Mouse (Mus musculus): Measurements from ENCODE around the gene Cklf. TPM values are rescaled to one million over a fixed set of nuclear protein-coding genes. Genes with fewer than 3 reads are reported as not detected.
"Not testable (repeated sequence)": the region's sequence is repeated elsewhere in the genome, so short reads cannot be mapped to it uniquely, and the experiment has no call there.

Gene Cklf
- polyA plus RNA-seq, 1 experiment: 21.0 TPM

DNA sequence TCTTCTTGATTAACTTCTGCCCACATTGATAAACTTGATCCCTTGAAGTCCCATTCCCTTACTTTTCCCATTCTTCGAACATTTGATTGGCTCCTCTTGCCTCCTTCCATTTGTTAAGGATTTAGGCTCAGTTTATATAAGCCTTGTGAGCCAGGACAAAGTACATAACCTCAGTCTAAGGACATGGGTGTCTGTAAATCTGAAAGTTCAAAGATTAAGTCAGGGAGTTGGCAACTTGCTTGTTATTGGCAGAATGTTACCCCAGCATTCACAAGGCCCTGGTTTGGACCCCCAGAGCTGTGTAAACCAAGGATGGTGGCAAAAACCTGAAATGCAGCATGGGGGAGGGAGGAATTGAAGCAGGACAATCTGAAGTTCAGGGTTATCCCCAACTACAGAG is 43.7 kb downstream of the Cklf start:
- H3K27me3 ChIP-seq (ENCODE audit: control insufficient read depth, insufficient read depth, low read length): no peaks in the 10 kb centered on the region
- H3K36me3 ChIP-seq (ENCODE audit: control insufficient read depth, insufficient read depth, low read length): no peaks in the 10 kb centered on the region
- 86% methylated on average over 1 of the region's 1 CpGs for WGBS
- H3K4me1 ChIP-seq (replicated peaks; ENCODE audit: control insufficient read depth, insufficient read depth, low read length): no peaks in the 10 kb centered on the region
- H3K27ac ChIP-seq (ENCODE audit: control insufficient read depth, insufficient read depth, low read length): no peak overlapping the region
- no peak overlapping the region for H3K4me3 ChIP-seq (ENCODE audit: control insufficient read depth, insufficient read depth, low read length)
- no peak for DNase-seq
- no peak for TF ChIP-seq POLR2A (IDR thresholded peaks at IDR 0.05; ENCODE audit: control insufficient read depth, extremely low read depth, insufficient read depth, low read length, poor library complexity)
- no peak for TF ChIP-seq CTCF (IDR thresholded peaks at IDR 0.05; ENCODE audit: borderline replicate concordance, control insufficient read depth, extremely low read depth, insufficient read depth, low read length, poor library complexity)

DNA sequence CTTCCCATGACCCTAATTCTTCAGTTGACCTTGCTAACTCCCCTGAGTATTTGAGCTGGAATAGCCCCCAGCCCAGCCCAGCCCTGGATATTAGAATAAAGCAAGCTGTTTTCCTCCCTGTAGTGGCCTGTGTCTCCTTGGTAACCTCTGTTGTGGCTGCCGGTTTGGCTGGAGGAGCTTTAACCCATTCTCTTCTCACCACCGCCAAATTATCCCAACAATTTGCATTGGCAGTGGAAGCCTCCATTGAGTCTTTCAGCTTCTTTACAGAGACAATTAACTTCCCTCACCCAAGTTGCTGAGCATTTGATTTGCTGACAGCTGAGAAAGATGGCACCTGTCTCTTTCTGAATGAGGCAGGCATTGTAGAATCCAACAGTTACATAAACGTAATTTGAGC is 50.9 kb downstream of the Cklf start:
- not testable (repeated sequence) for DNase-seq; H3K27me3 ChIP-seq (ENCODE audit: control insufficient read depth, insufficient read depth, low read length); H3K36me3 ChIP-seq (ENCODE audit: control insufficient read depth, insufficient read depth, low read length); H3K27ac ChIP-seq (ENCODE audit: control insufficient read depth, insufficient read depth, low read length); H3K4me3 ChIP-seq (ENCODE audit: control insufficient read depth, insufficient read depth, low read length); H3K4me1 ChIP-seq (replicated peaks; ENCODE audit: control insufficient read depth, insufficient read depth, low read length)
- WGBS: 49% methylated on average over 3 of the region's 3 CpGs

DNA sequence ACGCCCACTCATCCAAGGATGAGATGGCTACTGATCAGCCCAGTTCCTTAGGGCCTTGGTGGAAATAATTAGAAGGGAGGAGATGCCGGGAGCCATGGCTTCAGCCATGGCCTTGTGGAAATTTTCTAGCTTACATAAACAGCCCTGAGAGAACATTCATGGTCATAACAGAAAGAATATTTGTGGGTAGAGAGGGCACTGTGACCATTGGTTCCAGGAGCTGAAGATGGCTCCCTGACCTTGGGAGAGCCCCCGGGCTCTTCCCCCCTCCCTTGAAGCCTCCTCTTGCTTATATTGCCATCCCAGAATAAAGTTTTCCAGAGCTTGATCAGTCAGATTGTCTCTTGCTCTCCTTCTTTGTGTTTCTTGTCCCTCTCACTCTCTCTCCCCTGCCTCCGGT is 51.9 kb downstream of the Cklf start:
- H3K27me3 ChIP-seq (ENCODE audit: control insufficient read depth, insufficient read depth, low read length); H3K27ac ChIP-seq (ENCODE audit: control insufficient read depth, insufficient read depth, low read length); H3K4me3 ChIP-seq (ENCODE audit: control insufficient read depth, insufficient read depth, low read length); H3K4me1 ChIP-seq (replicated peaks; ENCODE audit: control insufficient read depth, insufficient read depth, low read length); H3K36me3 ChIP-seq (ENCODE audit: control insufficient read depth, insufficient read depth, low read length); DNase-seq: not testable (repeated sequence)
- 97% methylated on average over 4 of the region's 4 CpGs for WGBS

DNA sequence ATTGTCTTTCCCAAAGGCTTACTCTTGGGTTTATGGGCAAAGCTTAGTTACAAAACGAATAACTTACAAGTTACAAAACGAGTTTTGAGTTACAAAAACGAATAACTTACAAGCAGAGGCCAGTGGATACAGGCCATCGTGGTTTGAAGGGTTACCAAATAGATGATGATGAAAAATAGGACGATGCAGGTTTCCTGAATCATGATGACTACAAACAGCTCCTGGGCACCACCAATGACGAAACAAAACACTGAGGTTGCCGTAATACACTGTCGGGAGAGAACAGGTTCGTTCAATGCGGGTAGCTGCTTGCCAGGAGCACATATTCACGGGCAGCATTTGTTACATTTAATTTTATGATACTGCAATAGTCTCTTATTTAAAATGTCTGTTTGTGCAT is 54.3 kb downstream of the Cklf start:
- no peak for DNase-seq
- no peak overlapping the region for H3K27ac ChIP-seq (ENCODE audit: control insufficient read depth, insufficient read depth, low read length)
- H3K4me1 ChIP-seq (replicated peaks; ENCODE audit: control insufficient read depth, insufficient read depth, low read length): no peaks in the 10 kb centered on the region
- WGBS: 91% methylated on average over 11 of the region's 11 CpGs
- H3K36me3 ChIP-seq (ENCODE audit: control insufficient read depth, insufficient read depth, low read length): no peaks in the 10 kb centered on the region
- TF ChIP-seq CTCF (IDR thresholded peaks at IDR 0.05; ENCODE audit: borderline replicate concordance, control insufficient read depth, extremely low read depth, insufficient read depth, low read length, poor library complexity) (no peak), POLR2A (IDR thresholded peaks at IDR 0.05; ENCODE audit: control insufficient read depth, extremely low read depth, insufficient read depth, low read length, poor library complexity) (no peak)
- no peak overlapping the region for H3K4me3 ChIP-seq (ENCODE audit: control insufficient read depth, insufficient read depth, low read length)
- no peaks in the 10 kb centered on the region for H3K27me3 ChIP-seq (ENCODE audit: control insufficient read depth, insufficient read depth, low read length)

DNA sequence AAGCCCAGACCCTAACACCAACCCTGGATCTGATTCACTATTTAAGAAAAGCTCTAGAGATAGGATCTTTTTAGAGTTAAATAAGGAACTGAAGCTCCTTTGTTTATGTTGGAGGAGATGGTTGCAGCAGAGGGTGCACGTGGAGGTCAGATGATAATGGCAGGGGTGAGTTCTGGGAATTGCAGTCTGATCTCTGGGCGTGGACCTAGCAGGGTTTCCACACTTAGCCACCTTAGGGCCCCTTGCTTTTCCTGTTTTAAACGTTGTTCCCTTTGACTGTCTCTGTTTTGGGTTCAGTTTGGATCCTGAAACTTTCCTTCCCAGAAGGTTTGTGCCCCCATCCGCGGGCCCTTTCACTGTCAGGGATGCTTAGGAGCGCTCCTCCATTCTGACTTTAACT is 57.7 kb downstream of the Cklf start:
- not testable (repeated sequence) for H3K4me3 ChIP-seq (ENCODE audit: control insufficient read depth, insufficient read depth, low read length); DNase-seq; H3K36me3 ChIP-seq (ENCODE audit: control insufficient read depth, insufficient read depth, low read length); H3K27me3 ChIP-seq (ENCODE audit: control insufficient read depth, insufficient read depth, low read length); H3K27ac ChIP-seq (ENCODE audit: control insufficient read depth, insufficient read depth, low read length); H3K4me1 ChIP-seq (replicated peaks; ENCODE audit: control insufficient read depth, insufficient read depth, low read length)
- 57% methylated on average over 6 of the region's 6 CpGs for WGBS

DNA sequence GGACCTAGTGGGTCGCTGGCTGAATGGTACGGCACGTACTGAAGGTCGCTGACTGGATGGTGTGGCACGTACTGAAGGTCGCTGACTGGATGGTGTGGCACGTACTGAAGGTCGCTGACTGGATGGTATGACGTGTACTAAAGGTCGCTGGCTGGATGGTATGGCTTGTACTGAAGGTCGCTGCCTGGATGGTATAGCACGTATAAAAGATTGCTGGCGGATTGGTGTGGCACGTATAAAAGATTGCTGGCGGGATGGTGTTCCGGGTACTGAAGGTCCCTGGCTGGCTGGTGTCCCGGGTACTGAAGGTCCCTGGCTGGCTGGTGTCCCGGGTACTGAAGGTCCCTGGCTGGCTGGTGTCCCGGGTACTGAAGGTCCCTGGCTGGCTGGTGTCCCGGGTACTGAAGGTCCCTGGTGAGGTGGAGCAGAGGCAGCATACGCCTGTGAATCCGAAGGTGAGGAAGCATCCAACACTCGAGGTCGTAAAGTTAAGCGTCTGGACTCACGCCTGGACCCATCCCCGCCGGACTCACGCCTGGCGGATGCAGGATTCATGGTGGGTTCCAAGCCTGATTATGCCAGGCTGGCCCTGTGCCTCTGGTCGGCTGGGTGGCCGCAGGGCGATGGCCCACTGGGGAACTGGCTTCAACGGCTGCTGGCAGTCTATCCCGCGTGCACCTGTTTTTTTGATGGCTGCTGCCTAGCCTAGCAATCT is 58.9 kb downstream of the Cklf start, which contains the start of the genes Gm45711 and Cmtm1:
Gene Gm45711 (minus strand): TSS at position 641 of the 715 bp plus-strand sequence.
Gene Cmtm1 (minus strand): TSS at position 705 of the 715 bp plus-strand sequence.
- H3K4me1 ChIP-seq (replicated peaks; ENCODE audit: control insufficient read depth, insufficient read depth, low read length); H3K36me3 ChIP-seq (ENCODE audit: control insufficient read depth, insufficient read depth, low read length); DNase-seq; H3K27me3 ChIP-seq (ENCODE audit: control insufficient read depth, insufficient read depth, low read length); H3K4me3 ChIP-seq (ENCODE audit: control insufficient read depth, insufficient read depth, low read length); H3K27ac ChIP-seq (ENCODE audit: control insufficient read depth, insufficient read depth, low read length): not testable (repeated sequence)
- WGBS: 91% methylated on average over 36 of the region's 36 CpGs

DNA sequence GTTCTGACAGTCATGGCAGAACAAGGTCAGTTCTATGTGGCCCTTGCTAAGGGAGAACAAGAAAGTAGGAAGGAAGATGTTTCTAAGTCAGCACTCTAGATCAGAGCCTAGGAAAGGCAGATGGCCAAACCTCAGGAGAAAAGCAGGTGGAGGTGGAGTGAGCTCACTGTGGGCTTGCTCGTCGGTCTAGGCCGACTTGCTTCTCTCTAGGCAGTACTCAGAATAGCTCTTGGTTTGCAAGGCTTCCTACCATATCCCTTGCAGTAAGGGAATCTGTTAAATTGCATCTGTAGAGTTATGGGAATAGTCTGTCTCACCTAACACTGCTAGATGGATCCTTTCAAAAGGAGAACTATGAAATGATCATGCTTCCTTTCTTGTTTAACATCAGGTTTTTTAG is 61.4 kb downstream of the Cklf start:
- not testable (repeated sequence) for H3K36me3 ChIP-seq (ENCODE audit: control insufficient read depth, insufficient read depth, low read length); H3K4me3 ChIP-seq (ENCODE audit: control insufficient read depth, insufficient read depth, low read length); DNase-seq; H3K4me1 ChIP-seq (replicated peaks; ENCODE audit: control insufficient read depth, insufficient read depth, low read length); H3K27me3 ChIP-seq (ENCODE audit: control insufficient read depth, insufficient read depth, low read length); H3K27ac ChIP-seq (ENCODE audit: control insufficient read depth, insufficient read depth, low read length)
- WGBS: 74% methylated on average over 3 of the region's 3 CpGs

DNA sequence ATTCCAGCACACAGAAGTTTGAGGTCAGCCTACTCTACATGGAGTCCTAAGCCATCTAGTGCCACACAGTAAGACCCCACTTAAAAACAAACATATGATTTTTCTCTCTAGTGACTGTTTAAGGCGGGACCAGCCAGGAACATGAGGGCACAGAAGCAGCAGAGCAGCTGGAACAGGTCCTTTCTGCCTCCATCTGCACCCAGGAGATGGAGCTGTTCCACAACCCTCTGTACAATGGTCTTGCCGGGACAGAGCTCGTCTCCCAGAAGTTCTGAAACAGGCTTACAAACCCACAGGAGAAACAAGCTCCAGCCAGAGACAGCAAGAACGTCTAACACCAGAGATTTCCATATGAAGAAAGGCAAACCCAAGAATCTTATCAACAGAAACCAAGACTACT is 62.6 kb downstream of the Cklf start:
- no peak for DNase-seq
- no peaks in the 10 kb centered on the region for H3K27me3 ChIP-seq (ENCODE audit: control insufficient read depth, insufficient read depth, low read length)
- H3K36me3 ChIP-seq (ENCODE audit: control insufficient read depth, insufficient read depth, low read length): no peaks in the 10 kb centered on the region
- no peak overlapping the region for H3K27ac ChIP-seq (ENCODE audit: control insufficient read depth, insufficient read depth, low read length)
- no peak overlapping the region for H3K4me3 ChIP-seq (ENCODE audit: control insufficient read depth, insufficient read depth, low read length)
- WGBS: 67% methylated on average over 4 of the region's 4 CpGs
- no peak for TF ChIP-seq CTCF (IDR thresholded peaks at IDR 0.05; ENCODE audit: borderline replicate concordance, control insufficient read depth, extremely low read depth, insufficient read depth, low read length, poor library complexity)
- H3K4me1 ChIP-seq (replicated peaks; ENCODE audit: control insufficient read depth, insufficient read depth, low read length): no peaks in the 10 kb centered on the region

Other genes with a start within 250 kb of the Cklf start
- 15.7 and 17.4 TPM in 2 replicates for gene Cdh5, start 149.2 kb upstream of the Cklf start, polyA plus RNA-seq (2012; rRNA removed)
- gene Bean1, start 80.4 kb upstream of the Cklf start, polyA plus RNA-seq (2012; rRNA removed): 0.70 and 0.82 TPM in 2 replicates
- gene Tk2, start 2.3 kb upstream of the Cklf start, polyA plus RNA-seq (2012; rRNA removed): 30.5 and 30.6 TPM in 2 replicates
- gene Cmtm2a, start 42.3 kb downstream of the Cklf start, polyA plus RNA-seq (2012; rRNA removed): 0.12 TPM in 1 of 2 replicates, not detected in the other
- gene Gm45711, start 59.2 kb downstream of the Cklf start, polyA plus RNA-seq (2012; rRNA removed): not detected in 2 replicates
- gene Cmtm1, start 59.3 kb downstream of the Cklf start, polyA plus RNA-seq (2012; rRNA removed): not detected in 2 replicates
- not detected in 2 replicates for gene Gm11020, start 70.7 kb downstream of the Cklf start, polyA plus RNA-seq (2012; rRNA removed)
- gene Cmtm2b, start 71.4 kb downstream of the Cklf start, polyA plus RNA-seq (2012; rRNA removed): not detected in 2 replicates
- 63.4 and 76.3 TPM in 2 replicates for gene Cmtm3, start 88.5 kb downstream of the Cklf start, polyA plus RNA-seq (2012; rRNA removed)
- gene Cmtm4, start 144.9 kb downstream of the Cklf start, polyA plus RNA-seq (2012; rRNA removed): 7.8 and 8.4 TPM in 2 replicates
- 15.6 and 16.1 TPM in 2 replicates for gene Dync1li2, start 192.2 kb downstream of the Cklf start, polyA plus RNA-seq (2012; rRNA removed)